Mouse (Mus musculus) hindbrain, embryonic 14.5 days (tissue): ENCODE results near the gene Epb42. TPM values are rescaled to one million over a fixed set of nuclear protein-coding genes. Genes with fewer than 3 reads are reported as not detected.

Experiments used
- ATAC-seq: fragments of 200-750 bp; cut with Nextera tagmentation; 2 replicates; pipeline ENCODE4 v1.8.0; 2017; ENCODE audit warnings: moderate number of reproducible peaks, mild to moderate bottlenecking, moderate TSS enrichment, moderate library complexity; ENCODE audit not compliant: low FRiP score
- DNase-seq: peaks from one replicate; pipeline ENCODE4 v3.0.0-alpha.2; 2015; ENCODE audit warnings: low spot score
- H3K27ac ChIP-seq: fragments of 300-500 bp; sonication (generic); 2 replicates; pipeline ENCODE4 v1.5.1; 2014; ENCODE audit warnings: mild to moderate bottlenecking, moderate library complexity
- H3K27me3 ChIP-seq: fragments of 300-500 bp; sonication (generic); 2 replicates; pipeline ENCODE4 v1.6.1; 2014; ENCODE audit warnings: mild to moderate bottlenecking, low read length, mixed read lengths; ENCODE audit not compliant: control insufficient read depth, insufficient read depth
- H3K36me3 ChIP-seq: fragments of 300-500 bp; sonication (generic); replicated peaks from 2 replicates; pipeline ENCODE4 v1.6.1; 2014; ENCODE audit not compliant: control insufficient read depth, insufficient read depth
- H3K4me1 ChIP-seq: fragments of 300-500 bp; sonication (generic); replicated peaks from 2 replicates; pipeline ENCODE4 v1.6.1; 2014; ENCODE audit warnings: antibody characterized with exemption, low read length, mixed read lengths; ENCODE audit not compliant: control insufficient read depth, insufficient read depth
- H3K4me2 ChIP-seq: fragments of 300-500 bp; sonication (generic); replicated peaks from 2 replicates; pipeline ENCODE4 v1.6.1; 2014; ENCODE audit warnings: mild to moderate bottlenecking, moderate library complexity
- H3K4me3 ChIP-seq: fragments of 300-500 bp; sonication (generic); replicated peaks from 2 replicates; pipeline ENCODE4 v1.5.1; 2014; ENCODE audit warnings: mild to moderate bottlenecking, low read length
- H3K9ac ChIP-seq: fragments of 300-500 bp; sonication (generic); 2 replicates; pipeline ENCODE4 v1.6.1; 2014
- H3K9me3 ChIP-seq: fragments of 300-500 bp; sonication (generic); 2 replicates; pipeline ENCODE4 v1.6.1; 2016; ENCODE audit warnings: low read length; ENCODE audit not compliant: control insufficient read depth
- WGBS: fragments of 180-500 bp; shearing (Covaris S2); extraction: QIAGEN DNeasy Blood & Tissue Kit; methylation state at CpG from one replicate; pipeline ENCODE4 v1.1.7; 2014; 5-methylcytosine and 5-hydroxymethylcytosine counted together
- polyA plus RNA-seq: library from polyadenylated mRNA; unstranded; fragments of >200 nt; fragmentation: Nextera tagmentation; extraction: Ambion mirVana; gene quantifications from 2 replicates; pipeline ENCODE4 v1.2.1, GENCODE M21; 2014

Gene Epb42
- 0.08 and 1.1 TPM in 2 replicates for polyA plus RNA-seq

DNA sequence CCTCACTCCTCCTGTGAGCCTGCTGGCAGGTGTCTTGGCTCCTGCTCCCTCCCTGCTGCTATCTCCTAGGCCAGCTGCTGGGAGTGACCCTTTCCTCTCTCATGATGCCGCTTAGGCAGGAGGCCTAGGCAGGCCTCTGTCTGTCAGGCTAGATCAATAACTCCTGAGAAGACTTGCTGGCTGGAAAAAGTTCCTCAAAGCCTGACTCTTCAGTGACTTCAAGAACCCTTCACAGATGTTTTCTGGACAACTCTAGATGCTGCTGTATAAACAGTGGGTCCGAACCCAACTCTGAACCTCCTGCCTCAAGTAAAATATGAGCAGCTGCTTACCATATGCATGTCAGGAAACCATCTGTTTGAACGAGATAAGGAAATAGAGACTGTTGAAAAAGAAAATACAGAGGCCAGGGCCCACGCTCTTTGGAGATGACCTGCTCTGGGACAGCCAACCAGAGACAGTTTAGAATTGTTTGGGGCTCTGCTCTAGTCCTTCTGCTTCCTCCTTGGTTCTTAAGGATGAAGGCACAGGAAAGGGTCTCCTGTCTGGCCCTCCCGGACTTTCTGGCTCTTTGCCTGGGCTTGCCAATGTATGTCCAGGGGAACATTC, at the start of gene Epb42:
Epb42 (minus strand) TSS at position 340 of the 609 bp plus-strand sequence.
- no peak for ATAC-seq
- DNase-seq: no peak
- Histone ChIP-seq H3K4me1 (no peaks in the 10 kb centered on the region), H3K36me3 (no peaks in the 10 kb centered on the region), H3K4me2 (no peak within 1 kb of the TSS), H3K27ac (no peak within 1 kb of the TSS), H3K9me3 (no peaks in the 10 kb centered on the region), H3K9ac (no peak within 1 kb of the TSS), H3K27me3 (no peaks in the 10 kb centered on the region), H3K4me3 (no peak within 1 kb of the TSS)
- WGBS: 75% methylated on average over 5 of the region's 5 CpGs

DNA sequence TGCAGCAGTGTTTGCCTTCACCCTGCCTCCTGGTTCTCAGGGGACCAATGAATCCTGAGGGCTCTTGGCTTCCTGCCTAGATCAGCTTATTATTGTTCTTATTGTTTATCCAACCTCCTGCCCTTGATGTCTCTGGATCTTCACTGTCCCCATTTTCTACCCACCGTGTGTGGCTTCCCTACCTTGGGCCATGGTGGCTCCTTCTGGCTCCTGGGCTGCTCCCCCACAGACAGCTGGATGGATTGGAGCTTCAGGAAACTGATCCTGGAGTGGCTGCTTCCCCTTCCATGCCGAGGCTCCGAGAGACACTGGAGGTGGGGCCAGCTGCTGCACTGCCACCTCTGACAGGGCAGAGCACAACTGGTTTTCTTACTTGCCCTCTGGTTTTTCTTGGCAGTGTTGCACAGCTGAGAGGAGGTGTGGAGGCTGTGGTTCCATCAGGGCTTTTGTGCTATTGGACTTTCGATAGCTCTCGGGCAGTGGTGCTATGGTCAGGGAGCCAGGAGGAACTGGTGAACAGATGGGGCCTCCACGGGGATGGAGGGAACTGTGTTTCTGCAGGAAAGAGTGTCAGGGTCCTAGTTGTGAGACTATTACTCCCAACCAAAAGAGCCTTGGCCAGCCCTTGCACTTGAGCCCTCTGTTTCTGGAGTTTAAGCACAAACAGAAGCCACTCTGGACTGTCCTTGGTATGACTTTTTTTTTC, 48.8 kb upstream of the Epb42 start, which contains the start of gene Tgm5:
Tgm5 (minus strand) TSS at position 362 of the 706 bp plus-strand sequence.
- H3K9ac ChIP-seq: no peak within 1 kb of the TSS
- no peak within 1 kb of the TSS for H3K4me3 ChIP-seq
- no peak within 1 kb of the TSS for H3K27ac ChIP-seq
- no peak within 1 kb of the TSS for H3K4me2 ChIP-seq
- no peaks in the 10 kb centered on the region for H3K27me3 ChIP-seq
- H3K4me1 ChIP-seq: no peaks in the 10 kb centered on the region
- DNase-seq (no peak), ATAC-seq (no peak)
- 53% methylated on average over 6 of the region's 6 CpGs for WGBS
- H3K9me3 ChIP-seq: no peaks in the 10 kb centered on the region
- no peaks in the 10 kb centered on the region for H3K36me3 ChIP-seq

DNA sequence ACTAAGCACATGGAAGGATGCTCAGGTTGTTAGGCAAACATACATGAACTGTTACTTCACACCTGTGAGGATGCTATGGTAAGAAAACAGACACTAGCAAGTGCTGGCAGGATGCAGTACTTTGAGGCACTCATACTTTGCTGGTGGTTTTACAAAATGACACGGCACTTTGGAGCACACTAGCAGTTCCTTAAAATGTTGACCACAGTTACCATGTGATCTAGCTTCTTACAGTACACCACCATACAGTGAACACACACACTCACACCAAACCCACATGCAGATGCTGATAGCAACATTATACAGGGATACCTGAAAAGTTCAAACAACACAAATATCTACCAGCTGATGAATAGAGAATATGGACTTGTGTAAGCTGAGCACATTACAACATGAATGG, 45.8 kb upstream of the Epb42 start:
- no peak for DNase-seq
- no peaks in the 10 kb centered on the region for H3K4me1 ChIP-seq
- H3K4me2 ChIP-seq: no peak overlapping the region
- H3K4me3 ChIP-seq: no peak overlapping the region
- H3K27ac ChIP-seq: no peak overlapping the region
- no peaks in the 10 kb centered on the region for H3K27me3 ChIP-seq
- 90% methylated on average over 1 of the region's 1 CpGs for WGBS
- no peaks in the 10 kb centered on the region for H3K9me3 ChIP-seq
- ATAC-seq: no peak
- no peaks in the 10 kb centered on the region for H3K36me3 ChIP-seq
- no peak overlapping the region for H3K9ac ChIP-seq

GRCm38 (mm10) chr2:121074747-121075146, 37.9 kb upstream of the Epb42 start:
- Histone ChIP-seq H3K9ac (no peak overlapping the region), H3K27me3 (no peaks in the 10 kb centered on the region), H3K36me3 (no peaks in the 10 kb centered on the region), H3K4me3 (no peak overlapping the region), H3K27ac (no peak overlapping the region), H3K4me2 (no peak overlapping the region), H3K4me1 (no peaks in the 10 kb centered on the region), H3K9me3 (no peaks in the 10 kb centered on the region)
- DNase-seq (no peak), ATAC-seq (no peak)
- WGBS: 87% methylated on average over 7 of the region's 7 CpGs

- no peaks in the 10 kb centered on the region for H3K27me3 ChIP-seq
- no peaks in the 10 kb centered on the region for H3K4me1 ChIP-seq
- DNase-seq (no peak), ATAC-seq (no peak)
- no peaks in the 10 kb centered on the region for H3K9me3 ChIP-seq
- no peak overlapping the region for H3K9ac ChIP-seq
- WGBS: 86% methylated on average over 6 of the region's 6 CpGs
- no peak overlapping the region for H3K27ac ChIP-seq
- H3K4me3 ChIP-seq: no peak overlapping the region
- no peaks in the 10 kb centered on the region for H3K36me3 ChIP-seq
- no peak overlapping the region for H3K4me2 ChIP-seq
These were observed 35.0 kb upstream of the Epb42 start for GRCm38 (mm10) chr2:121071871-121072270.

DNA sequence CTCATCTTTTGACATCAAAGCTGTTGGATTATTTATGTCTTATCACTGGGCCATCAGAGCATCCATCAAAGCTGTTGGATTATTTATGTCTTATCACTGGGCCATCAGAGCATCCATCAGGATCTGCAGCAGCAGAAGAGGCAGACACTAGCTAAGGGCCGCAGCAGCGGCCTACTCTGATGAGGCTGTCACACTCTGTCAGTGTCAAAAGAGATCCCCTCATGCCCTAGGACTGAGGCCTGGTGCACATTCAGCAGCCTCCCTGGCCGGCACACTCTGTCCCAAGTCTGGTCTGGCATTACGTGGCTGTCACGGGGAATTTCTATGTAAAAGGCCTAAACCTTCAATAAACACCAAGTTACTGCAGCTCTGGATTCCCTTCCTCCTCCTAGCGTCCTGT, 32.6 kb upstream of the Epb42 start:
- H3K4me3 ChIP-seq: no peak overlapping the region
- ATAC-seq: no peak
- no peak overlapping the region for H3K27ac ChIP-seq
- no peaks in the 10 kb centered on the region for H3K36me3 ChIP-seq
- H3K9ac ChIP-seq: no peak overlapping the region
- no peak overlapping the region for H3K4me2 ChIP-seq
- WGBS: 67% methylated on average over 6 of the region's 6 CpGs
- no peaks in the 10 kb centered on the region for H3K27me3 ChIP-seq
- H3K4me1 ChIP-seq: no peaks in the 10 kb centered on the region
- DNase-seq: no peak
- no peaks in the 10 kb centered on the region for H3K9me3 ChIP-seq

- Histone ChIP-seq H3K9me3 (no peaks in the 10 kb centered on the region), H3K9ac (no peak overlapping the region), H3K4me3 (no peak overlapping the region), H3K4me1 (no peaks in the 10 kb centered on the region), H3K27ac (no peak overlapping the region), H3K4me2 (no peak overlapping the region), H3K27me3 (no peaks in the 10 kb centered on the region), H3K36me3 (no peaks in the 10 kb centered on the region)
- no peak for DNase-seq
- no peak for ATAC-seq
- 51% methylated on average over 4 of the region's 4 CpGs for WGBS
These were observed 30.2 kb upstream of the Epb42 start for GRCm38 (mm10) chr2:121067116-121067515.

GRCm38 (mm10) chr2:121061315-121061714, 24.4 kb upstream of the Epb42 start:
- Histone ChIP-seq H3K4me2 (no peak overlapping the region), H3K27me3 (no peaks in the 10 kb centered on the region), H3K4me3 (no peak overlapping the region), H3K9ac (no peak overlapping the region), H3K36me3 (no peaks in the 10 kb centered on the region), H3K4me1 (no peaks in the 10 kb centered on the region), H3K27ac (no peak overlapping the region), H3K9me3 (no peaks in the 10 kb centered on the region)
- WGBS: 93% methylated on average over 2 of the region's 2 CpGs
- DNase-seq (no peak), ATAC-seq (no peak)

DNA sequence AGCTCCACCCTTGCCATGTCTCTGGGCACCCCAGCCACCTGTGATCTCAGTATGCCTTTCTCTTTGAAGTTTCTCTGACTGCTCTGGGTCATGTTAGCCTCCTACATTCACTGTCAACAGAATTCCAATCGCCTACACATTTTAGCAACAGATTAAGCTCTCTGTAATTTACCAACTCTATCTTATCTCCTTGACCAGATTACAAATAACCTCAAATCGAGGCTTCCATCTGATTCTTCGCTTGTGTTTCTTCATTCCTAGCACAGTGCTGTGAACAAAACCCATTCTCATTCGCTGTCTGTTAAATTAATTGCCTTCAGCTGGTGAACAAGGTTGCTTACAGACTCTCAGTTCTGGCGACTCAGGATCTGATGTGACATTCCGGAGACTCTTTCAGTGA, 21.1 kb upstream of the Epb42 start:
- ATAC-seq: no peak

More for the DNA sequence above, 21.1 kb upstream of the Epb42 start:
- H3K27me3 ChIP-seq: no peaks in the 10 kb centered on the region
- H3K9ac ChIP-seq: no peak overlapping the region
- WGBS: 75% methylated on average over 6 of the region's 6 CpGs
- H3K4me2 ChIP-seq: no peak overlapping the region
- no peak overlapping the region for H3K27ac ChIP-seq
- H3K9me3 ChIP-seq: no peaks in the 10 kb centered on the region
- no peak for DNase-seq
- no peak overlapping the region for H3K4me3 ChIP-seq
- no peaks in the 10 kb centered on the region for H3K36me3 ChIP-seq
- no peaks in the 10 kb centered on the region for H3K4me1 ChIP-seq
